Mouse (Mus musculus): ENCODE results near the gene Gm3259. TPM values are rescaled to one million over a fixed set of nuclear protein-coding genes. Genes with fewer than 3 reads are reported as not detected.
"Not testable (repeated sequence)": the region's sequence is repeated elsewhere in the genome, so short reads cannot be mapped to it uniquely, and the experiment has no call there.

Gm3259 gene
- total RNA-seq (2022) = not detected

DNA sequence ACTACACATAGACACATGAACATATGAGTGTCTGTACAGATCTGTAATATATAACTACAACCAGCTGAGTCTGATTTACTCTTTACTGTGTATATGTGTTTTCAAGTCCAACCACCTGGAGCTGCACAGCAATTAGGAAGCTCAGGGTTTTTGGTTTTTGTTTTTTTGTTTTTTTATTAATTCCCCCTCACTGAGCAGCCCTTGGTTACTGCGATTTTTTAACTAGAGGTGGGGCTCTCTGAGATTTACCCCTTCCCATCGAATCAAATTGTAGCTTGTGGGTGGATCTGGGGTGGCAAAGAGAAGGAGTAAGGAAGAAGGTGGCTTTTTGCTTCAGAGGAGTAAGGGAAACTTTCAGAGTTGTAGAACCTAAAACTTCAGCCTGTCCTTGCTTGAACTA, at the start of gene Gm3259:
TSS of gene Gm3259 (plus strand) at position 301 of the 400 bp plus-strand sequence.
- not testable (repeated sequence) for DNase-seq (ENCODE audit: low spot score in 2 of 2)

GRCm38 (mm10) chr5:95272668-95273067, 33.0 kb upstream of the Gm3259 start, which contains the start of gene Gm10424:
TSS of gene Gm10424 (minus strand) at chr5:95272768.
- not testable (repeated sequence) for DNase-seq (ENCODE audit: low spot score in 2 of 2)

Other genes starting within 250 kb of the Gm3259 start
- not detected for gene Gm7942, start 199.0 kb upstream of the Gm3259 start, total RNA-seq (2022)
- gene Gm16513, start 123.3 kb upstream of the Gm3259 start, total RNA-seq (2022) = not detected
- gene Gm10424, start 33.1 kb upstream of the Gm3259 start, total RNA-seq (2022) = not detected
- not detected for gene D5Ertd577e, start 150.9 kb downstream of the Gm3259 start, total RNA-seq (2022)
- not detected for gene Gm3286, start 204.8 kb downstream of the Gm3259 start, total RNA-seq (2022)